Mouse (Mus musculus) intestine, embryonic 14.5 days (tissue): Measurements from ENCODE around the gene Paxip1. TPM values are rescaled to one million over a fixed set of nuclear protein-coding genes. Genes with fewer than 3 reads are reported as not detected.

Experiments
- ATAC-seq: fragments of 200-750 bp; cut with Nextera tagmentation; replicated peaks from 2 replicates; pipeline ENCODE4 v1.8.0; 2017; ENCODE audit warnings: low read depth, moderate number of reproducible peaks, moderate TSS enrichment, moderate library complexity; ENCODE audit not compliant: low FRiP score, low TSS enrichment
- DNase-seq: peaks from one replicate; pipeline ENCODE4 v3.0.0-alpha.2; 2018; ENCODE audit warnings: low spot score
- H3K27ac ChIP-seq: fragments of 300-500 bp; sonication (generic); 2 replicates; pipeline ENCODE4 v1.5.1; 2014; ENCODE audit warnings: low read depth, mild to moderate bottlenecking, control low read depth
- H3K27me3 ChIP-seq: fragments of 300-500 bp; sonication (generic); replicated peaks from 2 replicates; pipeline ENCODE4 v1.6.1; 2014; ENCODE audit warnings: low read length, control low read depth; ENCODE audit not compliant: control insufficient read depth, insufficient read depth
- H3K36me3 ChIP-seq: fragments of 300-500 bp; sonication (generic); 2 replicates; pipeline ENCODE4 v1.6.1; 2014; ENCODE audit warnings: low read length, control low read depth; ENCODE audit not compliant: control insufficient read depth, insufficient read depth
- H3K4me1 ChIP-seq: fragments of 300-500 bp; sonication (generic); replicated peaks from 2 replicates; pipeline ENCODE4 v1.6.1; 2014; ENCODE audit warnings: low read length, control low read depth, mixed read lengths; ENCODE audit not compliant: control insufficient read depth, insufficient read depth
- H3K4me2 ChIP-seq: fragments of 300-500 bp; sonication (generic); 2 replicates; pipeline ENCODE4 v1.6.1; 2014; ENCODE audit warnings: low read length
- H3K4me3 ChIP-seq: fragments of 300-500 bp; sonication (generic); 2 replicates; pipeline ENCODE4 v1.5.1; 2014; ENCODE audit warnings: low read depth, low read length, control low read depth, mixed read lengths
- H3K9ac ChIP-seq: fragments of 300-500 bp; sonication (generic); 2 replicates; pipeline ENCODE4 v1.6.1; 2014; ENCODE audit warnings: mild to moderate bottlenecking, low read length
- H3K9me3 ChIP-seq: fragments of 300-500 bp; sonication (generic); 2 replicates; pipeline ENCODE4 v1.6.1; 2016; ENCODE audit warnings: low read length, control low read depth; ENCODE audit not compliant: control insufficient read depth
- WGBS: fragments of 180-500 bp; shearing (Covaris S2); extraction: QIAGEN DNeasy Blood & Tissue Kit; methylation state at CpG from one replicate; pipeline ENCODE4 v1.1.7; 2014; 5-methylcytosine and 5-hydroxymethylcytosine counted together
- polyA plus RNA-seq: library from polyadenylated mRNA; unstranded; fragments of >200 nt; fragmentation: Nextera tagmentation; extraction: Ambion mirVana; gene quantifications from 2 replicates; pipeline ENCODE4 v1.2.1, GENCODE M21; 2014

Paxip1 gene
- 42.6 and 43.1 TPM in 2 replicates for polyA plus RNA-seq

DNA sequence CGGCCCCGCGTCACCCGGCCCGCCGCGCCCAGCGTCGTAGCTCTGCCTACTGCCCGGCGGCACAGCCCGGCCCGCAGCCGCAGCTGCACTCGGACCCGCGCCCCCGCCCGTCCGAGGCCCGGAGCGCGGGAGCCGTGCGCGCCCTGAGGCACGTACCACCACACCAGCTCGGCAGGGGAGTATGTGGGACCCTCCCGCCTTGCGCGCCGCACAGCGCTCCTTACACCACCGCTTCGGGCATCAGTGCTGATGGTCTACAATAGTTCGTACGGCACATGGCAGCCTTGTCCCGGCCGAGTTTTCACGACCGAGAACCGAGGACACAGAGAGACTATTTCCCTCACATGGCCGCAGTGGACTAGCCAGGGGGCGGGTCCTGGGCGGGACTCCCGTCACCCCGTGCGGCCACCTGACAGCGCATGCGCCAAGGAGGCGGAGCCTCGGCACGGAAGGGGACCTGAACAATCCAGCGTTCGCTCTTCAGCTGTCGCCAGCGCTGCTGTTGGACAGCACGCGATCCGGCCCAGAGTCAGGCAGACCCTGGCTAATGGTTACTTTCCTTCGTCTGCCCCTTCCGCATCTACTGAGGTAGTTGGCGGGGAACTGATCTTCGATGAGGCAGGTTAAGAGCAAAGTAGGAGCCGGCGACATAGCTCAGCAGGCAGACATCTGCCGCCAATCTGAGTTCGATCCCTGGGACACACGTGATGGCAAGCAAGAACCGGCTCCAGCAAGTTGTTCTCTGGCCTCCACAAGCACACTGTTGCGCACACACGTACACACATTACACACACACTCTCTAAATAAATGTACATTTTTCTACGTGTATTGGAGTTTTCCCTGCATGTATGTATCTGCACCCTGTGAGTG, at the start of gene Paxip1:
Gene Paxip1 (minus strand): TSS at position 389 of the 870 bp plus-strand sequence.
- Histone ChIP-seq H3K36me3 (peaks cover 25% of the 10 kb centered on the region), H3K4me2 (peak within 1 kb of the TSS; percentile 79), H3K27me3 (no peaks in the 10 kb centered on the region), H3K9ac (peak within 1 kb of the TSS; percentile 82), H3K4me3 (peak within 1 kb of the TSS; percentile 87), H3K27ac (peak within 1 kb of the TSS; percentile 96), H3K4me1 (peaks cover 12% of the 10 kb centered on the region), H3K9me3 (no peaks in the 10 kb centered on the region)
- ATAC-seq = peak; percentile 98
- WGBS = under 1% methylated on average over 69 of the region's 73 CpGs
- peak; percentile 99 for DNase-seq

GRCm38 (mm10) chr5:27838061-27838460, 46.6 kb upstream of the Paxip1 start:
- no peaks in the 10 kb centered on the region for H3K36me3 ChIP-seq
- H3K4me1 ChIP-seq = no peaks in the 10 kb centered on the region
- peaks cover 22% of the 10 kb centered on the region; the same call in 1 of the 2 replicates for H3K27me3 ChIP-seq
- 32% methylated on average over 4 of the region's 4 CpGs for WGBS
- no peak for ATAC-seq
- no peaks in the 10 kb centered on the region for H3K9me3 ChIP-seq
- H3K27ac ChIP-seq = no peak overlapping the region
- DNase-seq = no peak
- H3K4me3 ChIP-seq = no peak overlapping the region
- no peak overlapping the region for H3K9ac ChIP-seq
- H3K4me2 ChIP-seq = no peak overlapping the region

DNA sequence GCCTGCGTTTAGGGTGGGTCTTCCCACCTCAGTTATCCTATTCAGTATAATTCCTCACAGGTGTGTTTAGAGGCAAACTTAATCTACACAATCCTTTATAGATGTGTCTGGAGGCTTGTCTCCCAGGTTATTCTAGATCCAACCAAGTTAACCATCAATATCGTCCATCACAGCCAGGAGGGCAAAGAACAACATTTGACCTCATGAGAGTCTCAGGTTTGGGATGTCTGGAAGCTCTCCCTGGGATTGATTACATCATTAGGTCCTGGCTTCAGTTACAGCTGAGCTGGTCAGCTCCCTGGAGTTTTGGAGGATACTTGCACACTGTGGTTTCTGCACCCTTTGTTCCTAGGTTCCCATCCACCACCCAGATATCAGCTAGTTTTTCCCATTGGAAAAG, 43.6 kb upstream of the Paxip1 start:
- Histone ChIP-seq H3K9me3 (no peaks in the 10 kb centered on the region), H3K27ac (no peak overlapping the region), H3K4me1 (no peaks in the 10 kb centered on the region), H3K4me3 (no peak overlapping the region), H3K9ac (no peak overlapping the region), H3K27me3 (no peaks in the 10 kb centered on the region), H3K4me2 (no peak overlapping the region), H3K36me3 (no peaks in the 10 kb centered on the region)
- DNase-seq = no peak
- no peak for ATAC-seq
- WGBS = 85% methylated on average over 2 of the region's 2 CpGs

DNA sequence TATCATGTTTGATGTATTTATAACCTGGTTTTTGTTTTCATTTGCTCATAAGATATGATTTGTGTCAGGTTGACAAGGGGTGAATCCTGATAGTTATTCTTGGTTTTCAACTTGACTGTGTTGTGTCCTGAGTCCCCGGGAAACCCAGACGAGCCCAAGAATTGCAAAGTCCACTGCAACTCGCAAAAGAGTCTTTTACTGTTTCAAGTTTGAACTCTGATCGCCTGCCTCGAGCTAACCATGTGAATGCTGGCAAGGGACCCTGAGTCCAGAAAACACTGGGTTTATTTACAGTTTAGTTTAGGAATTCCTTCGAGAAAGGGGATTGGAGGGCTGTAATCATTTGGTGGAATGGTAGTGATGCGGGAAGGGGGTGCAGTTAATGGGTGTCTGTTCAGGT, 36.5 kb upstream of the Paxip1 start:
- no peak overlapping the region for H3K27ac ChIP-seq
- no peaks in the 10 kb centered on the region for H3K27me3 ChIP-seq
- H3K4me3 ChIP-seq = no peak overlapping the region
- H3K36me3 ChIP-seq = no peaks in the 10 kb centered on the region
- WGBS = 48% methylated on average over 7 of the region's 7 CpGs
- H3K4me2 ChIP-seq = no peak overlapping the region
- H3K9me3 ChIP-seq = no peaks in the 10 kb centered on the region
- no peak overlapping the region for H3K9ac ChIP-seq
- H3K4me1 ChIP-seq = no peaks in the 10 kb centered on the region
- DNase-seq (no peak), ATAC-seq (no peak)

GRCm38 (mm10) chr5:27821161-27821560, 29.7 kb upstream of the Paxip1 start:
- Histone ChIP-seq H3K9me3 (no peaks in the 10 kb centered on the region), H3K36me3 (no peaks in the 10 kb centered on the region), H3K4me2 (no peak overlapping the region), H3K4me3 (no peak overlapping the region), H3K4me1 (no peaks in the 10 kb centered on the region), H3K27ac (no peak overlapping the region), H3K27me3 (no peaks in the 10 kb centered on the region), H3K9ac (no peak overlapping the region)
- ATAC-seq (no peak), DNase-seq (no peak)
- WGBS = 66% methylated on average over 6 of the region's 6 CpGs

GRCm38 (mm10) chr5:27818840-27819672, 27.6 kb upstream of the Paxip1 start:
- Histone ChIP-seq H3K4me1 (no peaks in the 10 kb centered on the region), H3K27ac (no peak overlapping the region), H3K4me3 (no peak overlapping the region), H3K36me3 (no peaks in the 10 kb centered on the region), H3K9ac (no peak overlapping the region), H3K4me2 (no peak overlapping the region), H3K9me3 (no peaks in the 10 kb centered on the region), H3K27me3 (no peaks in the 10 kb centered on the region)
- ATAC-seq = no peak
- 53% methylated on average over 3 of the region's 3 CpGs for WGBS
- DNase-seq = no peak

DNA sequence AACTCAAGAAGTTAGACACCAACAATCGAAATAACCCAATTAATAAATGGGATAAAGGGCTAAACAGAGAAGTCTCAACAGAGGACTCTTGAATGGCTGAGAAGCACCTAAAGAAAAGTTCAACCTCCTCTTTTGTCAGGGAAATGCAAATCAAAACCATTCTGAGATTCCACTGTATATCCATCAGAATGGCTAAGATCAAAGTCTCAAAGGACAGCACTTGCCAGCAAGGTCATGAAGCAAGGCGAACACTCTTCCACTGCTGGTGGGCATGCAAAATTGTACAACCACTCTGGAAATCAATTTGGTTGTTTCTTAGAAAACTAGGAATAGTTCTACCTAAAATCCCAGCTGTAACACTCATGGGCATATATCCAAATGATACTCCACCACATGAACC, 22.8 kb upstream of the Paxip1 start:
- Histone ChIP-seq H3K4me1 (no peaks in the 10 kb centered on the region), H3K36me3 (no peaks in the 10 kb centered on the region), H3K27ac (no peak overlapping the region), H3K4me3 (no peak overlapping the region), H3K4me2 (no peak overlapping the region), H3K9me3 (no peaks in the 10 kb centered on the region), H3K27me3 (no peaks in the 10 kb centered on the region), H3K9ac (no peak overlapping the region)
- no peak for DNase-seq
- no peak for ATAC-seq
- 85% methylated on average over 2 of the region's 2 CpGs for WGBS

- H3K9ac ChIP-seq = no peak overlapping the region
- H3K27me3 ChIP-seq = no peaks in the 10 kb centered on the region
- no peaks in the 10 kb centered on the region for H3K9me3 ChIP-seq
- 19% methylated on average over 1 of the region's 1 CpGs for WGBS
- H3K27ac ChIP-seq = no peak overlapping the region
- no peak overlapping the region for H3K4me2 ChIP-seq
- peak; percentile 80 for DNase-seq
- no peak for ATAC-seq
- H3K4me1 ChIP-seq = peaks cover 12% of the 10 kb centered on the region
- peaks cover 1% of the 10 kb centered on the region for H3K36me3 ChIP-seq
- no peak overlapping the region for H3K4me3 ChIP-seq
These were observed 2.4 kb upstream of the Paxip1 start for GRCm38 (mm10) chr5:27793923-27794322.
